Mouse (Mus musculus) bone marrow macrophage, adult 2 months (primary cell): Measurements from ENCODE around the gene Kirrel.

Experiments used
- CTCF ChIP-seq: IDR thresholded peaks from 2 replicates; pipeline ENCODE4 v1.5.1; 2012; ENCODE audit warnings: low read depth, mild to moderate bottlenecking, low read length, moderate library complexity
- POLR2A ChIP-seq: IDR thresholded peaks from 2 replicates; pipeline ENCODE4 v1.6.1; 2012; ENCODE audit warnings: mild to moderate bottlenecking, low read depth, low read length, borderline replicate concordance

GRCm38 (mm10) chr3:87082235-87082634, 92.3 kb downstream of the Kirrel start:
- TF ChIP-seq CTCF (peak; percentile 91), POLR2A (no peak)
